Mouse (Mus musculus) CH12.LX (cell line): ENCODE results near the gene Trpm5.

Experiments used
- EP300 ChIP-seq: IDR thresholded peaks from 2 replicates; pipeline ENCODE4 v1.6.1; 2011; ENCODE audit warnings: low read length, improper control_type of control experiment
- POLR2A ChIP-seq: IDR thresholded peaks from 2 replicates; pipeline ENCODE4 v1.6.1; 2011; ENCODE audit warnings: low read depth, mild to moderate bottlenecking, improper control_type of control experiment, low read length
- POLR2AphosphoS2 ChIP-seq: IDR thresholded peaks from 2 replicates; pipeline ENCODE4 v1.6.1; 2011; ENCODE audit warnings: low read depth, low read length, improper control_type of control experiment

DNA sequence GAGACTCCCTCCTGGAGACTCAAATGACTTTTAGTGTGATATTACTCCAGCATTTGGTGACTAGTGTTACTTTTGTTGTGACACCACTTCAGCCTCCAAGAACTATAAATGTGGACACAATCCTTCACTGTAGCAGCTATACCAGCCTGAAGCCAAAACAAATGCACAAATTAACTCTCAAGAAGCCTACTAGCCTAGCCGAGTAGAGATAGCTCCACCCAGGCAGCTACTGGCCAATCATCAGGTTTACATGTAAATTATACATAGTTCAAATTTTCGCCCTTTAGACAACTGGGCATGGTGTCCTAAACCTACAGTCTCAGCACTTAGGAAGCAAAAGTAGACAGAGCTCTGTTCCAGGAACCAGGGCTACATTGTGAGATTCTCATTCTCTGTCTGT lies 43.1 kb downstream of the Trpm5 start:
- no peak for TF ChIP-seq POLR2AphosphoS2
- TF ChIP-seq EP300, result no peak
- no peak for TF ChIP-seq POLR2A
